Mouse (Mus musculus): ENCODE data around the gene Prune2. TPM values are rescaled to one million over a fixed set of nuclear protein-coding genes. Genes with fewer than 3 reads are reported as not detected.

The Prune2 gene
- polyA plus RNA-seq (2015; fragmentation: Nextera tagmentation; extraction: Ambion mirVana): 1.1 and 1.5 TPM in 2 replicates

DNA sequence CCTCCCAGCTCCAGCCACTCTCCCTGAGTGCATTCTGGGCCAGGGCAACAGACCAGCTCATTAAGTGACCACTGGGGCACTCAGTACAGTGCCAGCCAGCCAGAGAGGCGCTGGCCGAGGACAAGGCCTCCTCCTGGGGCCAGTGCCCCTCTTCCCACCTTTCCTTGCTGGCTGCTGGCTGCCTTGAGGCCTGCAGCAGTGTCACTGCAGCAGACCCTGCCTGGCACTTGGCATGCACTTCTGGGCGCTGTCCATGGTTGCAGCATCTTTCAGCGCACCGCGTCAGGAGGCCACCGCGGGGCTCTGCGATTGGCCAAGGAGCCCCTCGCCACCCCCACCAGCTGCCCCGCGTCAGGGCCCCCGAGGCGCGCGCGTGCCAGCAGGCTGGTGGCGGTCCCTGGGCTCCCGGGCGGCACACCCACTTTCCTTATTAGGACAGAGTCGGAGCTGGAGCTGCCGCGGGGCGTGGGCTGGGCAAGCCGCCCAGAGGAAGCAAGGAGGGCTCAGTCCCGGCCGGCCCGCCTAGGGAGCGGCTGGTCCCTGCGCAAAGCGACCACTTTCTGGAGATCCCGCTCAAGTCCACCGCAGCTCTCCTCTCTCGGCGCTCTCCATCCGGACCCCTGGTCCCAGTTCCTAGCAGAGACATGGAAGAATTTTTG is at the start of gene Prune2:
Gene Prune2, plus strand, starts transcription at position 506 of the 659 bp plus-strand sequence.
- H3K27me3 ChIP-seq (ENCODE audit: control insufficient read depth, insufficient read depth, low read depth, low read length): no peaks in the 10 kb centered on the region
- H3K4me2 ChIP-seq (ENCODE audit: low read depth, low read length): peak within 1 kb of the TSS; percentile 77
- no peak within 1 kb of the TSS for H3K27ac ChIP-seq (ENCODE audit: low read length)
- WGBS: 0% methylated on average over 31 of the region's 36 CpGs
- H3K9ac ChIP-seq (ENCODE audit: low read length): peak within 1 kb of the TSS; percentile 30
- no peaks in the 10 kb centered on the region for H3K36me3 ChIP-seq (ENCODE audit: control insufficient read depth, insufficient read depth, low read length)
- H3K9me3 ChIP-seq (ENCODE audit: control insufficient read depth, low read length): no peaks in the 10 kb centered on the region
- H3K4me1 ChIP-seq (replicated peaks; ENCODE audit: control insufficient read depth, insufficient read depth, low read length): peaks cover 12% of the 10 kb centered on the region
- ATAC-seq (ENCODE audit: low read depth): peak; percentile 97
- peak within 1 kb of the TSS; percentile 44 for H3K4me3 ChIP-seq (ENCODE audit: low read length)

DNA sequence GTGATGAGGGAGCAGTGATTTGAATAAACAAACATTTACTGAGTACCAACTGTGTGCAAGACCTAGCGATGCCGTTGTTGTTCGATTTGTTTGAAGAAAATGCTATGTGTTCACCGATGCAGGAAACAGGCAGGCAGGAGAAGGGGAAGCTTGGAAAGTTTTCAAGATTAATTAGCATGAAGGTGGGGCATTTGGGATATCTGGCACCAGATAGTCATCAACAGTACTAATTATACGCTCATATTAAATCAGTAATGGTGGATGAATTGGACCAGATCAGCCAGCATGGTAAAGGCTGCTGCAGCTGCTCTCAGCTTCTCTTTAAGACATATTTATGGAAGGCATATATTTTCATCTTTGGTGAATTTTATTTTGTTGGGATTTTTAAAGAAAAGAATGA is 44.4 kb upstream of the Prune2 start:
- ATAC-seq (ENCODE audit: low read depth): no peak
- Histone ChIP-seq H3K36me3 (ENCODE audit: control insufficient read depth, insufficient read depth, low read length) (no peaks in the 10 kb centered on the region), H3K9me3 (ENCODE audit: control insufficient read depth, low read length) (no peaks in the 10 kb centered on the region), H3K4me3 (ENCODE audit: low read length) (no peak overlapping the region), H3K27me3 (ENCODE audit: control insufficient read depth, insufficient read depth, low read depth, low read length) (no peaks in the 10 kb centered on the region), H3K9ac (ENCODE audit: low read length) (no peak overlapping the region), H3K4me2 (ENCODE audit: low read depth, low read length) (no peak overlapping the region), H3K27ac (ENCODE audit: low read length) (no peak overlapping the region), H3K4me1 (replicated peaks; ENCODE audit: control insufficient read depth, insufficient read depth, low read length) (no peaks in the 10 kb centered on the region)
- WGBS: 76% methylated on average over 5 of the region's 5 CpGs

DNA sequence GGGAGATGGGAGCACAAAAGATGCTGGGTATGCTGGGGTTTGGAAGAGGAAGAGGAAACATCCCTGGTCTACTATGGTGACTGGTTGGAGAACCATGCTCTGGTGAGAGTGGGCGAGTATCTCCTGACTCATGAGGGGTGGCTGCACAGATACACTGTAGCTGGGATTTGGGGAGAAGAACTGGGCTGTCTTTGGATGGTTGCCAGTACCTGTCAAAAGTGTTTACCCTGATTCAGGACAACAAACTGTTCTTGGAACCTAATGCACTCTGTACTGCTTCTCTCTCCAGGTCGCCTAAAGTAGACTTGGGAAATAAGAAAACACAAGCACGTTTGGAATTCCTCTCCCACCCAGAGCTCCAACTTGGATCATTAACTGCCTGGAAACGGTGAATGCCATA is 31.4 kb upstream of the Prune2 start:
- 63% methylated on average over 4 of the region's 4 CpGs for WGBS

DNA sequence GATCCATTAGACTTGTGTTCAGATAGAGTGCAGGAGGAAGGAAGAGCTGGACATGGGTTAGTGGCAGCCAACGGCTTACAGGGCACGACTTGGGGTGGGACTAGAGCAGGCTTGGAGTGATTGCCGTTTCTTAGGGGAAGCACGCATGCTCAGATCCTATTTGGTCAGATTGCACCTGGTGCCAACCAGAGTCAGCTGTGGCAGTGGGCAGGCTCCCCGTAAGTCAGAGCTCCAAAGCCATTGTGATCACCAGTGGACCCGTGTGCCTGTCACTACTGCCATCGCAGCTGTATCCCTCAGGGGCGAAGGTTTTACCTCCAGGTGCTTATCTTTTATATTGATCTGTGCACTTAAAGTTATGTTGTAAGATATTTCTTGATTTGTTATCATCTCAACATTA is 21.3 kb upstream of the Prune2 start:
- Histone ChIP-seq H3K9ac (ENCODE audit: low read length) (no peak overlapping the region), H3K4me2 (ENCODE audit: low read depth, low read length) (no peak overlapping the region), H3K27ac (ENCODE audit: low read length) (no peak overlapping the region), H3K4me1 (replicated peaks; ENCODE audit: control insufficient read depth, insufficient read depth, low read length) (no peaks in the 10 kb centered on the region), H3K4me3 (ENCODE audit: low read length) (no peak overlapping the region), H3K27me3 (ENCODE audit: control insufficient read depth, insufficient read depth, low read depth, low read length) (no peaks in the 10 kb centered on the region), H3K36me3 (ENCODE audit: control insufficient read depth, insufficient read depth, low read length) (no peaks in the 10 kb centered on the region), H3K9me3 (ENCODE audit: control insufficient read depth, low read length) (no peaks in the 10 kb centered on the region)
- ATAC-seq (ENCODE audit: low read depth): no peak
- WGBS: 75% methylated on average over 8 of the region's 8 CpGs

More for the DNA sequence above, 31.4 kb upstream of the Prune2 start:
- Histone ChIP-seq H3K27me3 (ENCODE audit: control insufficient read depth, insufficient read depth, low read depth, low read length) (no peaks in the 10 kb centered on the region), H3K4me1 (replicated peaks; ENCODE audit: control insufficient read depth, insufficient read depth, low read length) (no peaks in the 10 kb centered on the region), H3K9me3 (ENCODE audit: control insufficient read depth, low read length) (no peaks in the 10 kb centered on the region; the same call in 1 of the 2 replicates), H3K4me3 (ENCODE audit: low read length) (no peak overlapping the region), H3K27ac (ENCODE audit: low read length) (no peak overlapping the region), H3K9ac (ENCODE audit: low read length) (no peak overlapping the region), H3K36me3 (ENCODE audit: control insufficient read depth, insufficient read depth, low read length) (no peaks in the 10 kb centered on the region), H3K4me2 (ENCODE audit: low read depth, low read length) (no peak overlapping the region)
- ATAC-seq (ENCODE audit: low read depth): no peak

DNA sequence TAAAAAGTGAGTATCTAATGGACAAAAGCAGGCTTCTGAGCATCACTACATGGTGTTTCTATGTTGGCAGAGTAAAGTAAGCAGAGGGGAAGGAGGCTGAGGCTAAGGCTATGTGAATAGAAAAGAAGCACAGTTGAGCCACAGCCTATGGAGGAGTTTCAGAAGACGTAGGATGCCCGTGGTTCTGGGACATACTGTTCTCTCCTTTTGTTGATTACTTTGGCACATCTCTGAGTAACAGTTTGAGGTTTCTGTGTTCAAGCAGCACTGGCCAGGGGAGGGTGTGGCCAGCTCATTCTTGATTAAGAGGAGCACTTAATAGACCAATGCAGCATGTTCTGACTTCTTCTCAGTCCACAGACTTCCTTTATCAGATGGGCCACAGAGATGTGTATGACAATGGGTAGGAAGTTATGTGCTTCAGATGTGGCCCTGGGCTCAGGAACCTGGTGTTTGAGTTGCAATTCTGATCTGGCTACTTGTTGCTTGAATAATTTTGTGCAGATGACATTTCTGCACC is 7.1 kb upstream of the Prune2 start:
- no peak for ATAC-seq (ENCODE audit: low read depth)
- Histone ChIP-seq H3K9ac (ENCODE audit: low read length) (no peak overlapping the region), H3K4me2 (ENCODE audit: low read depth, low read length) (no peak overlapping the region), H3K4me1 (replicated peaks; ENCODE audit: control insufficient read depth, insufficient read depth, low read length) (no peaks in the 10 kb centered on the region), H3K4me3 (ENCODE audit: low read length) (no peak overlapping the region), H3K9me3 (ENCODE audit: control insufficient read depth, low read length) (no peaks in the 10 kb centered on the region), H3K36me3 (ENCODE audit: control insufficient read depth, insufficient read depth, low read length) (no peaks in the 10 kb centered on the region), H3K27me3 (ENCODE audit: control insufficient read depth, insufficient read depth, low read depth, low read length) (no peaks in the 10 kb centered on the region), H3K27ac (ENCODE audit: low read length) (no peak overlapping the region)
- 68% methylated on average over 2 of the region's 2 CpGs for WGBS

DNA sequence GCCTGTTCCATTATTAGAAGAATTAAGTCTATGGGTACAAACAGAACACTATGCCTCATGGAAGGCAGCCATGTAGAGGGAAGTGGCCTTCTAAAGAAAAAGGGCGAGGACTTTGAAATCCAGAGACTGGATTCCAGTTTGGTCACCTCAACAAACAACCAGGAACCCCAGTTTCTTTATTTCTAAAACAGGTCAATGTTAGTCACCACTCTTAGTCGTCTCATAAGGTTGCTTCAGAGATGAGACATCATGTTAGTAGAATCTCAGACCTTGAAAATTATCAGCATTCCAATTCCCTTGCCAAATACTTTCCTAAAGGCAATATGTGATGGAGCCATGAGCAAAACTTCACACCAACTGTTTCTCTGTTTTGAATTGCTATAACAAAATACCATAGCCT is 6.6 kb upstream of the Prune2 start:
- 77% methylated on average over 2 of the region's 2 CpGs for WGBS
- no peak for ATAC-seq (ENCODE audit: low read depth)
- H3K27ac ChIP-seq (ENCODE audit: low read length): no peak overlapping the region
- no peak overlapping the region for H3K4me3 ChIP-seq (ENCODE audit: low read length)
- H3K9ac ChIP-seq (ENCODE audit: low read length): no peak overlapping the region
- H3K27me3 ChIP-seq (ENCODE audit: control insufficient read depth, insufficient read depth, low read depth, low read length): no peaks in the 10 kb centered on the region
- no peaks in the 10 kb centered on the region for H3K9me3 ChIP-seq (ENCODE audit: control insufficient read depth, low read length)
- H3K4me1 ChIP-seq (replicated peaks; ENCODE audit: control insufficient read depth, insufficient read depth, low read length): no peaks in the 10 kb centered on the region
- H3K4me2 ChIP-seq (ENCODE audit: low read depth, low read length): no peak overlapping the region
- H3K36me3 ChIP-seq (ENCODE audit: control insufficient read depth, insufficient read depth, low read length): no peaks in the 10 kb centered on the region

DNA sequence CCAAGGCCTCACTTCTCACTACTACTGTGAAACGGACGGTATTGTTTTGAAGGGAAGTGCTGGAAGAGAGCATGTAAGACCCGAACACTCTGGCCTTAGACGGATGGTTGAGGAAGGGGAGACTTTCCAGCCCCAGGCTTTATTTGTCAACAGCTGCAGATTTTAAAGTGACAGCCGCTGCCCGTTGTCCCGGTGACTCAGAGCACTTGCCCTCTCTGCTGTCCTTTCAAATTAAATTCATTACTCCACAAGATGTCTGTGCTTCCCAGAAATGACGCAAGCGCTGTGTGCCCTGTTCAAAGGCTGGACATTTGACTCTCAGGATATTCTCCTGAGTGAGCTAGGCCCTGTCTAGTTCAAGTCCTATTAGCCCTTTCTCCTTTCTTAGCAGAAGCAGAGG is 5.9 kb upstream of the Prune2 start:
- 60% methylated on average over 9 of the region's 9 CpGs for WGBS
- no peak overlapping the region for H3K4me2 ChIP-seq (ENCODE audit: low read depth, low read length)
- H3K9me3 ChIP-seq (ENCODE audit: control insufficient read depth, low read length): no peaks in the 10 kb centered on the region
- H3K9ac ChIP-seq (ENCODE audit: low read length): no peak overlapping the region
- no peaks in the 10 kb centered on the region for H3K4me1 ChIP-seq (replicated peaks; ENCODE audit: control insufficient read depth, insufficient read depth, low read length)
- H3K36me3 ChIP-seq (ENCODE audit: control insufficient read depth, insufficient read depth, low read length): no peaks in the 10 kb centered on the region
- no peak for ATAC-seq (ENCODE audit: low read depth)
- no peaks in the 10 kb centered on the region for H3K27me3 ChIP-seq (ENCODE audit: control insufficient read depth, insufficient read depth, low read depth, low read length)
- H3K4me3 ChIP-seq (ENCODE audit: low read length): no peak overlapping the region
- no peak overlapping the region for H3K27ac ChIP-seq (ENCODE audit: low read length)

DNA sequence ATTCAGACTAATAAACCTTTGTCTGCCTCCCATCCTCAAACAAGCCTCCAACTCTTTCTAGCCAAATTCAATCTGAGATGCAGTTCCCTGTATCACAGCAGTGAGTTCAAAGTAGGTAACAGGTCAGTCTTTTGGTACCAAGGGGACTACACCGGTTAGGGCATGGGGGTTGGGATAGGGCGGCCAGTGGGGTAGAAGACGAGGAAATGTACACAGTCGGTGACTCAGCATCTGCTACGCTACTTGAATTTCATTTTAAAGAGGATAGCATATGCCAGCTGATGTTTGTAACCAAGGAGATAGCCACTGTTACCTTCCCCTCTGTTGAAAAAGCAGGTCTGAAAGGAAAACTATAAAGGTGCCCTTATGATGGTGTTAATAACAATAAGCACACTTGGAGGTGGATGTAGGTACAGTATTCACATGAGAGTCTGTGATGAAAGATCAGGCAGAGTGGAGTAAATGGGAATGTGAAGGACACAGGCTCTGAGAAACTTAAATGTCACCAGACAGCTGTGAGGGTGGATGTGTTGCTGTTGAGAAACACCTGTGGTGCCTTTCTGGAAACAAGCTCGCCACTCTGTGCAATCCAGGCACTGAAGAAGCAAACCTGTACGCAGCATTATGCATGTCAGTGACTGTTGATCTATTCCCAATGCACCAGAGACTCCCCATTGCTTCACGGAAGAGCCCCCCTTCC is 5.1 kb upstream of the Prune2 start:
- 63% methylated on average over 8 of the region's 8 CpGs for WGBS

DNA sequence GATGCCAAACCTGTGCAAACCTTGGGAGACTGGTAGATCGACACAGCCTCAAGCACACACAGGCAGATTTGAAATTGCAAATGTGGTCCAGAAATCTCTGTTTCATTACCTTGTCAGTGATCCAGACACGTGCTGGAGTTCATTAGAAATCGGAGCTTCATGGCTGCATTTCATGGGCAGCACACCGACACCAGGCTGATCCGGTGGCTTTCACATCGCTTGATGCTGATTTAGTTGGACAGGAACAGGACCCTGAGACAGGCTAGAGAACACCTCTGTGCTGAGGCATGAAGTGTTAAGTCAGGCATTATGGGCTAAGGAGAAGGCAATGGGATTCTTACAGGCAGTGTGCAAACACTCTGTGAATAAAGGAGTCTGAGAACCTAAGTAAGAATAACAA is 1.2 kb upstream of the Prune2 start:
- H3K4me3 ChIP-seq (ENCODE audit: low read length): no peak overlapping the region
- no peak for ATAC-seq (ENCODE audit: low read depth)

More for the DNA sequence above, 5.1 kb upstream of the Prune2 start:
- Histone ChIP-seq H3K27ac (ENCODE audit: low read length) (no peak overlapping the region), H3K36me3 (ENCODE audit: control insufficient read depth, insufficient read depth, low read length) (no peaks in the 10 kb centered on the region), H3K4me1 (replicated peaks; ENCODE audit: control insufficient read depth, insufficient read depth, low read length) (peaks cover 4% of the 10 kb centered on the region), H3K9ac (ENCODE audit: low read length) (no peak overlapping the region), H3K4me2 (ENCODE audit: low read depth, low read length) (no peak overlapping the region), H3K27me3 (ENCODE audit: control insufficient read depth, insufficient read depth, low read depth, low read length) (no peaks in the 10 kb centered on the region), H3K4me3 (ENCODE audit: low read length) (no peak overlapping the region), H3K9me3 (ENCODE audit: control insufficient read depth, low read length) (no peaks in the 10 kb centered on the region)
- ATAC-seq (ENCODE audit: low read depth): no peak

More for the DNA sequence above, 1.2 kb upstream of the Prune2 start:
- WGBS: 66% methylated on average over 6 of the region's 6 CpGs
- Histone ChIP-seq H3K9me3 (ENCODE audit: control insufficient read depth, low read length) (no peaks in the 10 kb centered on the region), H3K9ac (ENCODE audit: low read length) (no peak overlapping the region), H3K4me1 (replicated peaks; ENCODE audit: control insufficient read depth, insufficient read depth, low read length) (peaks cover 12% of the 10 kb centered on the region), H3K27me3 (ENCODE audit: control insufficient read depth, insufficient read depth, low read depth, low read length) (no peaks in the 10 kb centered on the region), H3K36me3 (ENCODE audit: control insufficient read depth, insufficient read depth, low read length) (no peaks in the 10 kb centered on the region), H3K4me2 (ENCODE audit: low read depth, low read length) (no peak overlapping the region), H3K27ac (ENCODE audit: low read length) (no peak overlapping the region)

Measured in lung, embryonic 16.5 days (tissue).